Mouse (Mus musculus): ENCODE data around the gene Gp5. TPM values are rescaled to one million over a fixed set of nuclear protein-coding genes. Genes with fewer than 3 reads are reported as not detected.
"Not testable (repeated sequence)": the region's sequence is repeated elsewhere in the genome, so short reads cannot be mapped to it uniquely, and the experiment has no call there.

Gp5 gene
- 0.13 and 0.15 TPM in 2 replicates for polyA plus RNA-seq (2012; rRNA removed)

DNA sequence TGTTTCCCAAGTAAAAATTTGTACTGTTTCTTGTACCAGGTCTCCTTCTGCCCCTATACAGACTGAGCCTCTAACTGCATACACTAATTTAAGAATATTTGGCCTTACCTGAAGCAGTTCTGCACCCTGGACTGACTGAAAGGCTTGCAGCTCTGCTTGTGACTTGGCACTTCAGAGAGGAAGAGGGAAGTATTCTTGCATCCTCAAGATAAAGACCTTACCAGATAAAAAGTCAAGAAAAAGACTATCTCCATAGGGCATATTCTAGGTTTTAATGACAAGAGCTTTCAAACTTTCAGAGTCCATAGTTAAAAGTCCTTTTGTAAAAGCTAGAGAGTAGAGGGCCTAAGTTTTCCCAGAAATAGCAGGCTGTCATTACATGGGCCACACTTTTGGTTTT lies at the start of gene Gp5:
Gp5 (minus strand) TSS at position 133 of the 400 bp plus-strand sequence.
- DNase-seq (ENCODE audit: low spot score), result no peak

DNA sequence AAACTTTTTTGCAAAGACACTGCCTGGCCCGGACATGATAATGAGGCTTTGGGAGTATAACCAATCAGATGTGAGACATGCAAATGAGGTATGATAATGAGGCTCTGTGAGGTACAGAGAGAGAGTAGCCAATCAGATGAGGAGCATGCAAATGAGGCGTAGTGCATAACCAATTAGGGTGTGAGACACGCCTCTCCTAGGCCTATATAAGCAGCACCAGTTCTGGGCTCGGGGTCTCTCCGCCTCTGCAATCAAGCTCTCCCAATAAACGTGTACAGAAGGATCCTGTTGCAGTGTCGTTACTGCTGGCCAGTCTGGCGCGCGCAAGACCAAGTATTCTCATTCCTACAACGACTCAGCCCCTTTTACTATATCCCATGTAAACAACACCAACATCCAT lies 42.9 kb upstream of the Gp5 start:
- not testable (repeated sequence) for DNase-seq (ENCODE audit: low spot score)

DNA sequence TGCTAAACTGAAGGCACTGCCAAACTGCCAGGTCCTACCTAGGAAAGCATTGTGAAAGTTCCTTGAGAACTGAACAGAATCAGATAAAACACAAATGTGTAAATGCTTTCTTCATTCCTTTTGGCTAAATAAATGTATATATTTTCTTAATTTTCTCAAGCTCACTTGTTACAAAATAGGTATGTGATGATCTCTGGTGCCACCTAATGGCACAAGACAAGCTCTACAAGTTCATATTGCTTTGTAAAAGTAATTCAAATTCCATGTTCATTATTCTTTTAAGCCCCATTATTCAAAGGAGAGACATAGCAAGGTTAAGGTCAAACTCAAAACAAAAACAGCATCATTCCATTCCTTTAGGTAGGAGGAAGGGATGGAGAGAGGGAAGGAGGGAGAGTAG lies 3.7 kb upstream of the Gp5 start:
- DNase-seq (ENCODE audit: low spot score), result no peak

- no peak for DNase-seq (ENCODE audit: low spot score)
Observed at GRCm38 (mm10) chr16:30310171-30310515, 436 bp downstream of the Gp5 start.

DNA sequence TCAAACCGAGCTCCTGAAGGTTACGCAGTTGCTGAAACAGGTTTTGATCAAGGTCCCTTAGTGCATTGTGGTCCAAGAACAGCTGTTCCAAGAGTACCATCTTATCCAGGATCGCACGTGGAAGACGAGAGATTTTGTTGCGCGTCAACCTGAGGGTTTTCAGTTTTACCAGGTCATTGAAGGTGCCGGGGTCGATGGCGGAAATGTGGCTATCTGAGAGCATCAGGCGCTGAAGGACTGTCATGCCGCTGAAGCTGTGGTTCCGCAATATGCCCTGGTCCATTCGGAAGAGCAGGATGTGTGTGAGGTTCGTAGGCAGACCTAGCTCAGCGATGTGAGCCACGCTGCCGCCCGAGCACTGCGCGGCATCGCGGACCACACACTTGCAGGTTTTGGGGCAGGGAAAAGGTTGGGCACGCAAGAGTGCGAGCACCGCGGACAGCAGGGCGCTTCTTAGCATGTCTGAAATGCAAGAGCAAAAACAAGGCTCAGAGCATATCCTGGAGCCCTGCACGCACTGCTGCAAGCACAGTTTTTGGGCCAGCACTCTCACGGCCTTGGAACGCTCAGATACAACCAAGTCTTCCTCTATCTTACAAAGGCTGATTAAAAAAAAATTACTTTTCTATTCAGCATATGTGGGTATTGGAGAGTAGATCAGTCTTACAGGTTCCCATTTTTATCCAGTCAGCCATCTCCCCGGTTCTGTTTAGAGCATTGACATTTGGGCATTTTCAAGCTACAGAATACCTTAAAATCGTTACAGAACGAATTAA lies 996 bp downstream of the Gp5 start:
- no peak for DNase-seq (ENCODE audit: low spot score)

GRCm38 (mm10) chr16:30308616-30309394 lies 1.8 kb downstream of the Gp5 start:
- peak; percentile 40 for DNase-seq (ENCODE audit: low spot score)

DNA sequence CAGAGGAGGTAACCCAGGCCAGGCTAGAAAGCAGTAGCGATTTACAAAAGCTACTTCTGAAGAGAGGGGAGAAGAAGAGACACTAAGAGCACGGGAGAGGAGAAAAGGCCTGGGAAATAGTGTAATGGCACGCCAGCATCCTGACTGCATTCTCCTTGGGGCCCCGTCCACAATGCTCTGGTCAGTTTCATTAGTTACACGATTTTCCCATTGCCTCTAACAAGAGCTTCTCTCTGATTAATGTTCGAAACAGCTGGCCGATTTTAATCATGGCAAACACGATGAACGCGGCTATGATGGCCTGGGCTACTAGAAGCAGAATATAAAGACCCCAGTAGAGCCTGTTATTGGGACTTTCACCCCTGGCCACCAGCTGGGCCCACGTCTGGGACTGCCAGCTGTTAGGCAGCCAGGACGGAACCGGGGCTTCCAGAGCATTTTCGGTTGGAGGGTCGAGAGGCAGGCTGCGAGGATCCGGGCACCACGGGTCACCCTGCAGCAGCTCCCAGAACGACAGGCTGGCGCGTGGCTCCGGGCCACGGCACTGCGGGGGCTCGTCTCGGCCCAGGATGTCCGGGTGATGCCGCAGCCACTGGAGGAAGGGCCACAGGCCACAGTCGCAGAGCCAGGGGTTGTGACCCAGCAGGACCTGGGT lies 2.5 kb downstream of the Gp5 start:
- no peak for DNase-seq (ENCODE audit: low spot score)

DNA sequence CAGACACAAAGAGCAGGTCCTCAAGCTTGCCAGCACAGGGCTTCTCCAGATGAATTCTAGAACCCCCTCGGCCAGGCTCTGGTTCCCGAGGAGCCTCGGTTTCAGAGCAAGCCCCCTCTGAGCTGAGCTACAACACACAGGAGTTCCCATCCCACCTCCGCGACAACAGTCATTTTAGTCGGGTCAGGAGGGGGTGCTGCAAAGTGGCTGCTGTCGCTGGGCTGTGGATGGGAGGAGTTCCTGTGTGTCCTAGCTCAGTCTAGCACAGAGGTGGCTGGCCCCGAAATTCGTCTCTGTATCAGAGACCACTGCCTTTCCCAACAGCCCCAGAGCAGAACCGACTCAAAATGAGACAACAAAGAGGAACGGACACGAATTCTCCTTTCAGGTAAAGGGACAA lies 3.3 kb downstream of the Gp5 start:
- no peak for DNase-seq (ENCODE audit: low spot score)

GRCm38 (mm10) chr16:30306102-30306501 lies 4.5 kb downstream of the Gp5 start:
- DNase-seq (ENCODE audit: low spot score), result no peak

GRCm38 (mm10) chr16:30304236-30304635 lies 6.3 kb downstream of the Gp5 start:
- no peak for DNase-seq (ENCODE audit: low spot score)

DNA sequence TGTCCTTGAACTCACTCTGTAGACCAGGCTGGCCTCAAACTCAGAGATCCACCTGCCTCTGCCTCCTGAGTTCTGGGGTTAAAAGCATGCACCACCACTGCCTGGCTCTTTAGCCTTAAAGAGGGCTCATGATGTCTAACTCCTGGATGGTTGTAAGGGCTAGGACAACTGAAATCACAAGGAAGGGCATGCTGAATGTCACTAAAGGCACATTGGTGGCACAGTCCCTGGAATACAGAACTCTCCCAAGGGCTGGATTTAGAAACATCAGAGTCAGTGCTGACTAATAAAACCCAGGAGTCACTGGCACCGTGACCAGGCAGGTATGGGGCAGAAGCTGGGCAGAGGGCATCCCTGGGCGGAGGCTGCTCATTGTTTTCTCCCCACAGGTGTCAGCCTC lies 7.2 kb downstream of the Gp5 start:
- no peak for DNase-seq (ENCODE audit: low spot score)

GRCm38 (mm10) chr16:30302686-30303085 lies 7.9 kb downstream of the Gp5 start:
- DNase-seq (ENCODE audit: low spot score), result no peak

- DNase-seq (ENCODE audit: low spot score), result no peak
Observed at GRCm38 (mm10) chr16:30299711-30300277, 10.8 kb downstream of the Gp5 start.

- DNase-seq (ENCODE audit: low spot score), result no peak
Observed at GRCm38 (mm10) chr16:30297450-30297849, 13.1 kb downstream of the Gp5 start.

DNA sequence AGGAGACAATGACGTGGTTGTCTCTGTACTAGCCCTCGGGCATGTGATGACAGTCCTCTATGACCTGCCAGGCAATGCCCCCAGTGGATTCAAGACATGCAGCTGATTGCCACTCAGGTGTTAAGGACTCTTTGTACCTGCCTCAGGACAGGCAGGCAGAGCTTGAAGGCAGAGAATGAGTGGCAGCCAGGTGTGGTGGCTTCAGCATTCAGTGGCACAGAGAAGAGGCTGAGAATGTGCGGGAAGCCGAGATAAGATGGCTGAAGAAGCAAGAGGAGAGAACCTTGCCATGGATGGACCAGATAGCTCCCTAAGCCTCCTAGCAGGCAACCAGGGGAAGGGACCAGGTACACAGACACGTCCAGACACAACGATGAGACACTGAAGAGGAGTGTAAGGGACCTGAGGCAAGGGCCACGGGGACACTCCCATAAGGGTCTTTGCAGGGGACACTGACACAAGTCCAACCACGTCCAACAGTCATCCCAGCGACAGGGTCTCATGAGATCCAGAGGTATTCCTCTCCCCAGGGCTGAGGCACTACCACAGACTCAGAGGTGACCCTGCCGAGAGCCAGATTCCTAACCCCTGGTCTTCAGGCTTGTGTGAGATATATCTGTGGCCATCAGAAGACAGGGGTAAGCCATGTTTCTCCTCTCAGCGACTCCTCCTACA lies 13.8 kb downstream of the Gp5 start:
- no peak for DNase-seq (ENCODE audit: low spot score)

DNA sequence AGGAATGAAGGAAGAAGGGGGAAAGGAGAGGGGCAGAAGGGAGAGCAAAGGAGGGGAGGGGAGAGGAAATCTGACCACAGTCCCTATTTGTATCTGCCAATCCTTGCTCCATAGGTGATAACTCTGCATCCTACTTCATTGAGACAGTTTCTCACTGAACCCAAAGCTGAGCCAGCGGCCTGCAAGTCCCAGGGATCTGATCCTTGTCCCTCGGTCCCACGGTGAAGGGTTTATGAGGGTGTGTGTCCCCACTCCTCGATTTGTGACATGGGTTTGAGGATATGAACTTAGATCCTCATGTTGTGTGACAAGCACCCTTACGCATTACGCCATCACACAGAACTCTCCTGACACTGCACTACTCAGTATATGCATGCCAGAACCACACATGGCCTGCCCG lies 15.5 kb downstream of the Gp5 start:
- no peak for DNase-seq (ENCODE audit: low spot score)

- no peak for DNase-seq (ENCODE audit: low spot score)
Observed at GRCm38 (mm10) chr16:30290436-30290835, 20.1 kb downstream of the Gp5 start.

GRCm38 (mm10) chr16:30285701-30286100 lies 24.9 kb downstream of the Gp5 start:
- DNase-seq (ENCODE audit: low spot score), result no peak

GRCm38 (mm10) chr16:30283743-30284337 lies 26.7 kb downstream of the Gp5 start:
- DNase-seq (ENCODE audit: low spot score), result no peak

DNA sequence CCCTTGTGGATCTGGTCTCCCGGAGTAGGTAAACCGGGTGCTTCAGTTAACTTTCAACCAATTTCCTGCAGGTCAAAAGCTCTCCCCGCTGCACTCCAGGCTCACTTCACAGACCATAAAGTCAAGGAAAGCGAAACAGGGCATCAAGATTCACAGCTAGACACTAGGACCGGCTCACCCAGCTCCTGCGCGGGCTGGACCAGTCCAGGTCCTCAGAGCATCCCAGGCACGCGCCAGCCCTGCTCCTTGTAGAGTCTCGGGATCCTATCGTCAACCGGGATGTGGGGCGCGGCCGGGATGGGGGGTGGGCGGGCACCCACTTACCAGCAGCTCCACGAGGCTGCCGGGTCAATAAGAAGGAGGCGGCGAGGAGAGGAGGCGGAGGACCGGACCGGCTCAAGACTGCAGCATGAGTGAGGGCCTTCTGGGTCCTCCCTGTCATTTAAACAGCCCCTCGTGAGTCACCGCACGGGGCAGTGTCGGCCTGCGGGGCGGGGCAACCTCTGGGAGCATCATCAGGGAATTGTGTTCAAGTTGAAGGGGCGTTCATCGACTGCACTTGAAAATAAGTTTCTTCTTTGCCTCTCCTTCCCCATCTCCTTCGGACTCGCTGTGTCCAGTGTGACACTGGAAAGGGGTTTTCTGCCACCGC lies 27.6 kb downstream of the Gp5 start, which contains the start of gene Lrrc15:
Lrrc15 (minus strand) TSS at position 413 of the 652 bp plus-strand sequence.
- no peak for DNase-seq (ENCODE audit: low spot score)

Measured in urinary bladder, adult 2 months (tissue).